Mouse (Mus musculus): Measurements from ENCODE around the gene Zfp398.
"Not testable (repeated sequence)": the region's sequence is repeated elsewhere in the genome, so short reads cannot be mapped to it uniquely, and the experiment has no call there.

The Zfp398 gene

GRCm38 (mm10) chr6:47841831-47842230 lies 6.4 kb downstream of the Zfp398 start:
- DNase-seq (ENCODE audit: low read depth, low spot score): no peak
- Histone ChIP-seq H3K36me3 (ENCODE audit: control insufficient read depth, insufficient read depth, low read length, poor library complexity, severe bottlenecking) (no peaks in the 10 kb centered on the region; the same call in 1 of the 2 replicates), H3K27me3 (ENCODE audit: control insufficient read depth, insufficient read depth, low read length, poor library complexity, severe bottlenecking) (no peaks in the 10 kb centered on the region)

DNA sequence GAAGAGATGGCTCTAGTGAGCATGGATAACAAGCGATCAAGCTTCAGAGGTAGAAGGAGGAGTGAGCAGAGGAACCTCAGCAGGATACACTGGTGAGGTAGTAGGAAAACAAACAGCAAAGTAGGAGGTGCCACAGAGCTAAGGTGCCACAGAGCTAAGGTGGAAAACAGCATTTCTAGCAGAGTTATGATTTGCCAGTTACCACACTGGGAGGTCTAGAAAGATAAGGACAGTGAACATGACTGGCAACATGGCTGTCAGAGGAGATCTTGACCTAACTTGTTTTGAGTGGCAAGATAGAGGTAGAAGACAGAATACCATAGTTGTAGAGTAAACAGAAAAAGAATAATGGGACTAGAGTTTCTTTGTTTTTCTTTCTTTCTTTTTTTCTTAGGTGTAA lies 6.9 kb downstream of the Zfp398 start:
- no peaks in the 10 kb centered on the region for H3K27me3 ChIP-seq (ENCODE audit: control insufficient read depth, insufficient read depth, low read length, poor library complexity, severe bottlenecking)
- DNase-seq (ENCODE audit: low read depth, low spot score): no peak
- no peaks in the 10 kb centered on the region; the same call in 1 of the 2 replicates for H3K36me3 ChIP-seq (ENCODE audit: control insufficient read depth, insufficient read depth, low read length, poor library complexity, severe bottlenecking)

GRCm38 (mm10) chr6:47845779-47846178 lies 10.3 kb downstream of the Zfp398 start:
- DNase-seq (ENCODE audit: low read depth, low spot score): no peak
- no peaks in the 10 kb centered on the region; the same call in 1 of the 2 replicates for H3K36me3 ChIP-seq (ENCODE audit: control insufficient read depth, insufficient read depth, low read length, poor library complexity, severe bottlenecking)

GRCm38 (mm10) chr6:47857241-47857640 lies 21.8 kb downstream of the Zfp398 start:
- Histone ChIP-seq H3K36me3 (ENCODE audit: control insufficient read depth, insufficient read depth, low read length, poor library complexity, severe bottlenecking) (no peaks in the 10 kb centered on the region), H3K27me3 (ENCODE audit: control insufficient read depth, insufficient read depth, low read length, poor library complexity, severe bottlenecking) (no peaks in the 10 kb centered on the region)
- DNase-seq (ENCODE audit: low read depth, low spot score): no peak

More at GRCm38 (mm10) chr6:47845779-47846178, 10.3 kb downstream of the Zfp398 start:
- H3K27me3 ChIP-seq (ENCODE audit: control insufficient read depth, insufficient read depth, low read length, poor library complexity, severe bottlenecking): no peaks in the 10 kb centered on the region

DNA sequence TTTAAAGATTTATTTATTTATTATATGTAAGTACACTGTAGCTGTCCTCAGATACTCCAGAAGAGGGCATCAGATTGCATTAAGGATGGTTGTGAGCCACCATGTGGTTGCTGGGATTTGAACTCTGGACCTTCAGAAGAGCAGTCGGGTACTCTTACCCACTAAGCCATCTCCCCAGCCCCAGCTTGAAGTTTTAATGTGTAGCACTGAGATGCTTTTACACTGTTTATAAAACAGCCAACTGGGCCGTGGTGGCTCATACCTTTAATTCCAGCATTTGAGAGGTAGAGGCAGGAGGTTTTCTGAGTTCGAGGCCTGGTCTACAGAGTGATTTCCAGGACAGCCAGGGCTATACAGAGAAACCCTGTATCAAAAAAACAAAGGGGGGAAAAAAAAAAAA lies 22.3 kb downstream of the Zfp398 start:
- not testable (repeated sequence) for H3K36me3 ChIP-seq (ENCODE audit: control insufficient read depth, insufficient read depth, low read length, poor library complexity, severe bottlenecking); H3K27me3 ChIP-seq (ENCODE audit: control insufficient read depth, insufficient read depth, low read length, poor library complexity, severe bottlenecking); DNase-seq (ENCODE audit: low read depth, low spot score)

GRCm38 (mm10) chr6:47872266-47872665 lies 36.8 kb downstream of the Zfp398 start:
- H3K36me3 ChIP-seq (ENCODE audit: control insufficient read depth, insufficient read depth, low read length, poor library complexity, severe bottlenecking): no peaks in the 10 kb centered on the region
- no peaks in the 10 kb centered on the region for H3K27me3 ChIP-seq (ENCODE audit: control insufficient read depth, insufficient read depth, low read length, poor library complexity, severe bottlenecking)
- no peak for DNase-seq (ENCODE audit: low read depth, low spot score)

DNA sequence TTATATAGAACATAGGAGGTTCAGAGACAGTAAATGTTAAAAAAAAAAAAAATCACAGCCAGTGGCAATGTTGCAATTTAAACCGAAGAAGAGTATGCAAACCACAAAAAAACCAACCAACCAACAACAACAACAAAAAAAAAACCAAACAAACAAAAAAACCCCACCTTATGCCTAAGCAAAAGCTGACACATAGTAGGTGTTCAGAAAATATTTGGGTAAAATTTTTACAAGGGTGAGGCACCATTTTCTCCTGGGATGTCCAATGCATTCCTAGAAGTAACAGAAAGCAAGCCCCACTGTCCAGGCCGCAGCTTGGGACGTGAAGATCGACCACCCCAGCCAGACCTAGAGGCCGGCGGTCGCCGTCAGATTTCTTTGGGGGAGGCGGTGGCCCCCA lies 41.6 kb downstream of the Zfp398 start, which contains the start of gene Zfp282:
Gene Zfp282 (plus strand): TSS at position 147 of the 400 bp plus-strand sequence.
- H3K36me3 ChIP-seq (ENCODE audit: control insufficient read depth, insufficient read depth, low read length, poor library complexity, severe bottlenecking): no peaks in the 10 kb centered on the region
- no peaks in the 10 kb centered on the region for H3K27me3 ChIP-seq (ENCODE audit: control insufficient read depth, insufficient read depth, low read length, poor library complexity, severe bottlenecking)
- DNase-seq (ENCODE audit: low read depth, low spot score): no peak

DNA sequence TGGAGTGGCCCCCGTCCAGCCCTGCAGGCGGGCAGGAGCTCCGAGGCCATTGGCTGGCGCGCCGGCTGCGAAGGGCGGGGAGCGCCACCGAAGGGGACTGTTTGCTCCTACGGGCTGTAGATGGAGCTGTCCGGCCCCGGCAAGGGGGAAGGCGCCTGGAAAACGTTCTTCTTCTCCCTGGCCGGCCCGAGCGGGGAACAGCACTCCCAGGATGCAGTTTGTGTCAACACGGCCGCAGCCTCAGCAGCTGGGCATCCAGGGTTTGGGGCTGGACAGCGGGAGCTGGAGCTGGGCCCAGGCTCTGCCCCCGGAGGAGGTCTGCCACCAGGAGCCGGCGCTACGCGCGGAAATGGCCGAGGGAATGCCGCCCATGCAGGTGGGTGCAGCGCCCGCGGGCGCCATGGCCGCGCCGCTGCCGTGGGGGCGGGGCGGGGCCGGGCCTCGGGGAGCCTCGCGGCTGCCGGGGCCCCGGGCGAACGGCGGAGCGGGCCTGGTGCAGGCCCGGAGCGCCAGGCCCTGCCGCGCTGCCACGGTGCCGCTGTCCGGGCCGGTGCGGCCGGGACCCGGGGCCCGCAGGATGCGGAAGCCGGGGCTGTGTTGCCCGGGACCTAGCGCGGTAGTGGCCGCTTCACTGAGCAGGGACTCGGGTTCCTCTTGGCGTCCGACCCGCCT lies 42.1 kb downstream of the Zfp398 start:
- H3K36me3 ChIP-seq (ENCODE audit: control insufficient read depth, insufficient read depth, low read length, poor library complexity, severe bottlenecking): no peaks in the 10 kb centered on the region
- DNase-seq (ENCODE audit: low read depth, low spot score): peak; percentile 76

GRCm38 (mm10) chr6:47878133-47878514 lies 42.7 kb downstream of the Zfp398 start:
- no peaks in the 10 kb centered on the region for H3K27me3 ChIP-seq (ENCODE audit: control insufficient read depth, insufficient read depth, low read length, poor library complexity, severe bottlenecking)
- no peak for DNase-seq (ENCODE audit: low read depth, low spot score)

More for the DNA sequence above, 42.1 kb downstream of the Zfp398 start:
- H3K27me3 ChIP-seq (ENCODE audit: control insufficient read depth, insufficient read depth, low read length, poor library complexity, severe bottlenecking): no peaks in the 10 kb centered on the region

GRCm38 (mm10) chr6:47878593-47878992 lies 43.1 kb downstream of the Zfp398 start:
- no peaks in the 10 kb centered on the region for H3K27me3 ChIP-seq (ENCODE audit: control insufficient read depth, insufficient read depth, low read length, poor library complexity, severe bottlenecking)
- peak; percentile 8 for DNase-seq (ENCODE audit: low read depth, low spot score)
- H3K36me3 ChIP-seq (ENCODE audit: control insufficient read depth, insufficient read depth, low read length, poor library complexity, severe bottlenecking): no peaks in the 10 kb centered on the region; the same call in 1 of the 2 replicates

More at GRCm38 (mm10) chr6:47878133-47878514, 42.7 kb downstream of the Zfp398 start:
- H3K36me3 ChIP-seq (ENCODE audit: control insufficient read depth, insufficient read depth, low read length, poor library complexity, severe bottlenecking): no peaks in the 10 kb centered on the region

- H3K36me3 ChIP-seq (ENCODE audit: control insufficient read depth, insufficient read depth, low read length, poor library complexity, severe bottlenecking): peaks cover 3% of the 10 kb centered on the region; the same call in 1 of the 2 replicates
- H3K27me3 ChIP-seq (ENCODE audit: control insufficient read depth, insufficient read depth, low read length, poor library complexity, severe bottlenecking): no peaks in the 10 kb centered on the region
- no peak for DNase-seq (ENCODE audit: low read depth, low spot score)
These were observed 43.7 kb downstream of the Zfp398 start for GRCm38 (mm10) chr6:47879049-47879716.

DNA sequence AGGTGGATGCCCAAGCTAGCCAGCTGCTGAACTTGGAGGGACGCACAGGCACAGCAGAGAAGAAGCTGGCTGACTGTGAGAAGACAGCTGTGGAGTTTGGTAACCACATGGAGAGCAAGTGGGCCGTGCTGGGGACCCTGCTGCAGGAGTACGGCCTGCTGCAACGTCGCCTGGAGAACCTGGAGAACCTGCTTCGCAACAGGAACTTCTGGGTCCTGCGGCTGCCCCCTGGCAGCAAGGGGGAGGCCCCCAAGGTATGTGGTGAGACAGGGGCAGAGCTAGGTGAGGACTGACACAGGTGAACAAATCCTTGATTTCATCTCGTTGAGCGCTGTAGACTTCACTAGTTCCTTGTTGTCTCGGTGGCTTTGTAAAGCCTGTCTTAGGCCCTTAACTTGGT lies 44.7 kb downstream of the Zfp398 start:
- peaks cover 3% of the 10 kb centered on the region; the same call in 1 of the 2 replicates for H3K36me3 ChIP-seq (ENCODE audit: control insufficient read depth, insufficient read depth, low read length, poor library complexity, severe bottlenecking)
- no peak for DNase-seq (ENCODE audit: low read depth, low spot score)
- no peaks in the 10 kb centered on the region for H3K27me3 ChIP-seq (ENCODE audit: control insufficient read depth, insufficient read depth, low read length, poor library complexity, severe bottlenecking)

DNA sequence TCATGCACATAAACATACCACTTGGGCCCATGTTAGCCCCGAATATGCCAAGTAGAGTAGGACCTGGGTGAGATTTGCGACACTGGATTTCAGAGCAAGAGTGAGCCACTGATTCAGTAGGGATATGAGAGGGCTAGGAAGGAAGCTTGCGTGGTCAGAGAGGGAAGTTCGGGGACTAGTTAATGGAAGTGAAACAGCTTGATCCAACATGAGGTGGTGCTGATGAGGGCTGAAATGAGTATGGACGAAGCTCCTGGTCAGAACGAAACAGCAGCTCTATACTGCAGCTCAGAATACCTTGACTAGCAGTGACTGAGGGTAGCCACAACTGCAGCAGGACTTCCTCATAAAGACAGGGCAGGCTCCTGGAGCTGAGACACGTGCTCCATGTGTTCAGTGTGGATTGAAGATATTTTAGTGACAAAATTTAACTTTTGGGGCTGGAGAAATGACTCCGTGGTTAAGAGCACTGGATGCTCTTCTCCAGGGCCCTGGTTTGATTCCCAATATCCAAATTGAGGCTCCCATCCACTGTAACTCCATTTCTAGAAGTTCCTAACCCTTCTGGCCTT lies 53.4 kb downstream of the Zfp398 start:
- DNase-seq (ENCODE audit: low read depth, low spot score): no peak
- no peaks in the 10 kb centered on the region for H3K27me3 ChIP-seq (ENCODE audit: control insufficient read depth, insufficient read depth, low read length, poor library complexity, severe bottlenecking)
- H3K36me3 ChIP-seq (ENCODE audit: control insufficient read depth, insufficient read depth, low read length, poor library complexity, severe bottlenecking): peaks cover 10% of the 10 kb centered on the region

DNA sequence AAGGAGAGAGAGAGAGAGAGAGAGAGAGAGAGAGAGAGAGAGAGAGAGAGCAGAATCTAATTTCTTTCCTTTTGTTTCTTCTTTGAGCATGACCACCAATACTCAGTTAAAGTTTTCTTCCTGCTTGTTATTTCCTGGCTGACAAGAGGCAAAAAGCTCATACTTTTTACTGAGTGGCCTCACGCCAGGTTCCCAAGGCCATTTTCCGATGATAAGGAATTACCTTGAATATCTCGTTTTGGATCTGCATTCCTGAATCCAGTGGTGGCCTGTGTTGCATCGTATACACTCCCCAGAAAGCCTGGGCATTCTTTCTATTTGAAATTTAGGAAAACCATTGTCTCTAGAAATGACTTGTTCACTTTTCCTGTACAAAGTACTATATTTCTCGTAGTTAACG lies 64.0 kb downstream of the Zfp398 start:
- no peaks in the 10 kb centered on the region for H3K27me3 ChIP-seq (ENCODE audit: control insufficient read depth, insufficient read depth, low read length, poor library complexity, severe bottlenecking)
- H3K36me3 ChIP-seq (ENCODE audit: control insufficient read depth, insufficient read depth, low read length, poor library complexity, severe bottlenecking): peaks cover 10% of the 10 kb centered on the region; the same call in 1 of the 2 replicates
- DNase-seq (ENCODE audit: low read depth, low spot score): no peak

GRCm38 (mm10) chr6:47903587-47903986 lies 68.1 kb downstream of the Zfp398 start:
- no peak for DNase-seq (ENCODE audit: low read depth, low spot score)
- Histone ChIP-seq H3K36me3 (ENCODE audit: control insufficient read depth, insufficient read depth, low read length, poor library complexity, severe bottlenecking) (peaks cover 10% of the 10 kb centered on the region; the same call in 1 of the 2 replicates), H3K27me3 (ENCODE audit: control insufficient read depth, insufficient read depth, low read length, poor library complexity, severe bottlenecking) (no peaks in the 10 kb centered on the region)

Data from splenic B cell, adult 2 months (primary cell).